Mouse (Mus musculus) lung, postnatal 0 days (tissue): ENCODE data around the gene Ifnar2. TPM values are rescaled to one million over a fixed set of nuclear protein-coding genes. Genes with fewer than 3 reads are reported as not detected.

ENCODE experiments used
- ATAC-seq: fragments of 200-750 bp; cut with Nextera tagmentation; 2 replicates; pipeline ENCODE4 v1.8.0; 2017; ENCODE audit warnings: moderate library complexity
- DNase-seq: peaks from one replicate; pipeline ENCODE4 v3.0.0-alpha.2; 2016; ENCODE audit warnings: low spot score
- H3K27ac ChIP-seq: fragments of 300-500 bp; sonication (generic); 2 replicates; pipeline ENCODE4 v1.5.1; 2014; ENCODE audit warnings: antibody characterized with exemption, mild to moderate bottlenecking, low read length, mixed read lengths
- H3K27me3 ChIP-seq: fragments of 300-500 bp; sonication (generic); replicated peaks from 2 replicates; pipeline ENCODE4 v1.6.1; 2014; ENCODE audit warnings: low read length, mixed read lengths; ENCODE audit not compliant: insufficient read depth
- H3K36me3 ChIP-seq: fragments of 300-500 bp; sonication (generic); 2 replicates; pipeline ENCODE4 v1.6.1; 2014; ENCODE audit warnings: low read length, mixed read lengths; ENCODE audit not compliant: insufficient read depth
- H3K4me1 ChIP-seq: fragments of 300-500 bp; sonication (generic); 2 replicates; pipeline ENCODE4 v1.6.1; 2014; ENCODE audit warnings: antibody characterized with exemption, low read depth, low read length, mixed read lengths; ENCODE audit not compliant: insufficient read depth
- H3K4me2 ChIP-seq: fragments of 300-500 bp; sonication (generic); replicated peaks from 2 replicates; pipeline ENCODE4 v1.6.1; 2014; ENCODE audit warnings: low read depth, mild to moderate bottlenecking, low read length, moderate library complexity, mixed read lengths
- H3K4me3 ChIP-seq: fragments of 300-500 bp; sonication (generic); 2 replicates; pipeline ENCODE4 v1.5.1; 2014; ENCODE audit warnings: low read depth, low read length
- H3K9ac ChIP-seq: fragments of 300-500 bp; sonication (generic); replicated peaks from 2 replicates; pipeline ENCODE4 v1.6.1; 2014; ENCODE audit warnings: low read depth, mild to moderate bottlenecking
- H3K9me3 ChIP-seq: fragments of 300-500 bp; sonication (generic); 2 replicates; pipeline ENCODE4 v1.6.1; 2016; ENCODE audit warnings: low read length, mixed read lengths
- CTCF ChIP-seq: IDR thresholded peaks from 2 replicates; pipeline ENCODE4 v1.5.1; 2016; ENCODE audit warnings: antibody characterized with exemption, mild to moderate bottlenecking
- EP300 ChIP-seq: IDR thresholded peaks from 2 replicates; pipeline ENCODE4 v1.6.1; 2016; ENCODE audit warnings: antibody characterized with exemption, mild to moderate bottlenecking, control low read depth
- WGBS: fragments of 180-500 bp; shearing (Covaris S2); extraction: QIAGEN DNeasy Blood & Tissue Kit; methylation state at CpG from one replicate; pipeline ENCODE4 v1.1.7; 2014; 5-methylcytosine and 5-hydroxymethylcytosine counted together
- polyA plus RNA-seq: library from polyadenylated mRNA; unstranded; fragments of >200 nt; fragmentation: Nextera tagmentation; extraction: Ambion mirVana; gene quantifications from 2 replicates; pipeline ENCODE4 v1.2.1, GENCODE M21; 2015

The Ifnar2 gene
- polyA plus RNA-seq, 1 experiment from 2014 or later, result 104 TPM

- H3K27me3 ChIP-seq, result no peaks in the 10 kb centered on the region
- TF ChIP-seq EP300 (no peak), CTCF (no peak)
- no peaks in the 10 kb centered on the region for H3K36me3 ChIP-seq
- WGBS, result 54% methylated on average over 3 of the region's 3 CpGs
- H3K27ac ChIP-seq, result peak overlapping the region; percentile 98; the same call in 1 of the 2 replicates
- H3K9ac ChIP-seq, result 0 out of 2 replicates have a peak overlapping the region, but pooled peaks have one; percentile 92
- H3K4me3 ChIP-seq, result peak overlapping the region; percentile 96; the same call in 1 of the 2 replicates
- H3K4me1 ChIP-seq, result peaks cover 19% of the 10 kb centered on the region; the same call in 1 of the 2 replicates
- H3K4me2 ChIP-seq, result peak overlapping the region; percentile 73
- DNase-seq, result no peak
- no peaks in the 10 kb centered on the region for H3K9me3 ChIP-seq
- no peak for ATAC-seq
These were observed 1.7 kb downstream of the Ifnar2 start for GRCm38 (mm10) chr16:91374253-91374634.

GRCm38 (mm10) chr16:91376701-91377100 is 4.1 kb downstream of the Ifnar2 start:
- H3K9ac ChIP-seq, result no peak overlapping the region
- H3K27me3 ChIP-seq, result no peaks in the 10 kb centered on the region
- TF ChIP-seq EP300 (no peak), CTCF (no peak)
- H3K36me3 ChIP-seq, result no peaks in the 10 kb centered on the region
- 82% methylated on average over 10 of the region's 10 CpGs for WGBS
- DNase-seq (peak; percentile 56), ATAC-seq (no peak)
- H3K4me3 ChIP-seq, result no peak overlapping the region
- H3K9me3 ChIP-seq, result no peaks in the 10 kb centered on the region
- H3K27ac ChIP-seq, result peak overlapping the region; percentile 23; the same call in 1 of the 2 replicates
- H3K4me1 ChIP-seq, result peaks cover 21% of the 10 kb centered on the region; the same call in 1 of the 2 replicates
- H3K4me2 ChIP-seq, result no peak overlapping the region

- Histone ChIP-seq H3K36me3 (no peaks in the 10 kb centered on the region), H3K27ac (peak overlapping the region; percentile 55), H3K4me1 (peaks cover 21% of the 10 kb centered on the region; the same call in 1 of the 2 replicates), H3K4me3 (no peak overlapping the region), H3K9me3 (no peaks in the 10 kb centered on the region), H3K9ac (no peak overlapping the region), H3K4me2 (peak overlapping the region; percentile 48), H3K27me3 (no peaks in the 10 kb centered on the region)
- DNase-seq (no peak), ATAC-seq (no peak)
- WGBS, result 35% methylated on average over 17 of the region's 17 CpGs
- TF ChIP-seq CTCF, result no peak
- no peak for TF ChIP-seq EP300
These were observed 5.9 kb downstream of the Ifnar2 start for GRCm38 (mm10) chr16:91378431-91378986.

DNA sequence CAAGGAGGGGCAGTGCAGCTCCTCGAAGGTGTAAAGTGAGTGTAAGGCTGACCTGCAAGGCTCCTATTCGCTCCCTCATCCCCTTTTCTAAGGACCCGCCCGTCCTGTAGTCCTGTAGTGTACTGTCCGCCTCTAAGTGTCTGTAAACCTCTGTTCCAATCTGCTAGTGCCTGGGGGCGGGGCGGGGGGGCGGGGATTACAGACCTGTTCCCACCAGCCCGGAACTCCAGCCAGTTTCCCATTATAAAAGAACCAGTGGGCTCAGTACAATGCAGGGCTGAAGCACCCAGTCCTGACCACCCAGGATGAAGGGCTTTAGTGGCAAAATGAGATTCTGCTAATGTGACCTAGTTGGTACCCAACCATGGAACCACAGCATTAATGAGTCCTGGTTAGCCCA is 6.4 kb downstream of the Ifnar2 start:
- H3K4me2 ChIP-seq, result peak overlapping the region; percentile 48
- H3K36me3 ChIP-seq, result no peaks in the 10 kb centered on the region
- H3K27ac ChIP-seq, result peak overlapping the region; percentile 55
- H3K4me1 ChIP-seq, result peaks cover 21% of the 10 kb centered on the region
- WGBS, result 20% methylated on average over 9 of the region's 9 CpGs
- TF ChIP-seq CTCF (no peak), EP300 (no peak)
- peak; percentile 66 for ATAC-seq
- H3K9me3 ChIP-seq, result no peaks in the 10 kb centered on the region
- peak; percentile 49 for DNase-seq
- H3K27me3 ChIP-seq, result no peaks in the 10 kb centered on the region
- no peak overlapping the region for H3K4me3 ChIP-seq
- no peak overlapping the region for H3K9ac ChIP-seq

DNA sequence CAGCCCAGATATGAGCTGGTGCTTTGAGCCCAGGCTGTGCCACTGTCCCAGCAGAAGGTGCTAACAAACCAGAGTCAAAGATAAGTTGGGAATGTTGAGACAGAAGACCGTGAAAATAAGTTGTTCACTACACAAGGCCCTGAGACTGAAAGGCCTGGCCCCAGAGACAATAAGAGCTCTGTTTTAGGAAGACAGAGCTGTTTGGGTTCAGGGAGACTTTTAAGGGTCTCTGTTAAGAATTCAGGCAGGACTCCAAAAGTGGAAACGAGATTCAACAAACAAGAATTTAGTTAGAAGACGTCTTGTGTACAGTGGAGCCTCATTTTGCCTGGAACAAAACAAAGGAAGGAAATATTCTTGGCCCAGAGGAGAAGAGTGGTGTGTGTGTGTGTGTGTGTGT is 6.8 kb downstream of the Ifnar2 start:
- TF ChIP-seq CTCF, result no peak
- TF ChIP-seq EP300, result no peak
- no peak overlapping the region for H3K9ac ChIP-seq
- DNase-seq (peak; percentile 36), ATAC-seq (peak; percentile 32; the same call in 1 of the 2 replicates)
- H3K4me3 ChIP-seq, result no peak overlapping the region
- H3K27ac ChIP-seq, result peak overlapping the region; percentile 55
- peaks cover 21% of the 10 kb centered on the region for H3K4me1 ChIP-seq
- 9% methylated on average over 3 of the region's 3 CpGs for WGBS
- no peaks in the 10 kb centered on the region for H3K9me3 ChIP-seq
- H3K4me2 ChIP-seq, result peak overlapping the region; percentile 48; the same call in 1 of the 2 replicates
- no peaks in the 10 kb centered on the region for H3K36me3 ChIP-seq
- H3K27me3 ChIP-seq, result no peaks in the 10 kb centered on the region

DNA sequence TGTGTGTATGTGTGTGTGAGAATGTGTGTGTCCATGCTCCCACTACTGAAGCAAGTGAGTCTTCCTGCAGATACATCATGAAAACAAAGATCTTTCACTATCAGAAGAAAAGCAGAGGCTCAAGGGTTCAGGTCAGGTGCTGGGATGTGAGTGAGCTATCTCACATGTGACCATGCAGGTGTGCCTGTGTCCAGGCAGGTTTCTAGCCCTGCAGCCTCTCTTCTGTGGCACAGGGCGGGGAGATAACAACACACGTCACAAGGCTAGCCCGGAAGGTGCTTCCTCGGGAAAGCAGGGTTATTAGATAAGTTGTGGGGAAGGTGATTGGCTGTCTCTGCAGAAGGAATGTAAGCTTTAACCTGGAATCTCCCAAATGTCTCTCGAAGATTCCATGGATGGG is 7.6 kb downstream of the Ifnar2 start:
- Histone ChIP-seq H3K4me3 (no peak overlapping the region), H3K4me1 (peaks cover 21% of the 10 kb centered on the region), H3K27ac (no peak overlapping the region), H3K36me3 (no peaks in the 10 kb centered on the region), H3K9ac (no peak overlapping the region), H3K27me3 (no peaks in the 10 kb centered on the region), H3K4me2 (no peak overlapping the region), H3K9me3 (no peaks in the 10 kb centered on the region)
- TF ChIP-seq EP300 (no peak), CTCF (no peak)
- DNase-seq (no peak), ATAC-seq (no peak)
- WGBS, result 59% methylated on average over 5 of the region's 5 CpGs
